ENCODE assay signal across 24 mouse cellular contexts in the genomic region with DNA sequence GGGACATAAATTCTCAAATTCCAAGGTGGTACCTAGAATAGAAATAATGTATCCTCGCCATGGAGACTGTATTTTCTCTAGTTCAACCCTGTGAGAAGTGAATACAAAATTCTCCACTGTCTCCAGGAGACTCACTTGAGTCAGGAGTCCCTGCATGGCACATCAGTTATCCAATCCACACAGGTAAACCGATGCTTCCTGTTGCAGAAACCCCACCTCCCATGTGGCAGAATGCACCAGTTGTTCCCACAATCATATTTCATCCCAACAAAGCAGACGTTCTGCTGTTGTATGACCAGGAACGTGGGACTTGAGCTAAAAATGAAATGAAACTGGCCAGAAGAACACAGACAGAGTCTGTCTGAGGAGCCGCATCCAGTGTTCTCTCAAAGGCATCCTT. TPM values are rescaled to one million over a fixed set of nuclear protein-coding genes. Genes with fewer than 3 reads are reported as not detected.
DNase-seq lines count a peak whose midpoint lies in the region; ATAC-seq and TF ChIP-seq lines count a peak whose summit lies in the region.
"Had no signal": no experiment of that assay in that cellular context is flagged by ENCODE, and none has a peak within 500 bp of the region (broad histone marks: within the 10 kb centered on the region; RNA-seq: fewer than 3 reads in every experiment).

No protein-coding gene starts in this region.

- no peaks in the 10 kb centered on the region for H3K9me3 ChIP-seq in megakaryocyte, embryonic 14.5 days
- H3K9me3 ChIP-seq: embryonic facial prominence, embryonic 15.5 days; forebrain, embryonic 10.5 days; heart, embryonic 15.5 days; hindbrain, embryonic 10.5 days; hindbrain, embryonic 15.5 days had no signal

- H3K36me3 ChIP-seq in megakaryocyte, embryonic 14.5 days (replicated peaks; ENCODE audit: low read length) = no peaks in the 10 kb centered on the region
- H3K36me3 ChIP-seq: embryonic facial prominence, embryonic 15.5 days; forebrain, embryonic 10.5 days; heart, embryonic 15.5 days; hindbrain, embryonic 10.5 days; hindbrain, embryonic 15.5 days had no signal

- no peak for TF ChIP-seq POLR2A in cortical plate, adult 2 months (IDR thresholded peaks at IDR 0.05; ENCODE audit: extremely low read depth, insufficient read depth, low read length)

- intact Hi-C loops in left cerebral cortex, postnatal 36 days (cut with DNase I) = no loop called here

- H3K27me3 ChIP-seq in megakaryocyte, embryonic 14.5 days (replicated peaks) = peaks cover 41% of the 10 kb centered on the region
- H3K27me3 ChIP-seq: CH12.LX, Patski had no signal

- no peak overlapping the region for H3K27ac ChIP-seq in cortical plate, adult 2 months (ENCODE audit: insufficient read depth, low read length)
- H3K27ac ChIP-seq: embryonic facial prominence, embryonic 15.5 days; forebrain, embryonic 10.5 days; heart, adult 2 months; heart, embryonic 15.5 days; hindbrain, embryonic 10.5 days; hindbrain, embryonic 15.5 days had no signal

- H3K4me1 ChIP-seq in megakaryocyte, embryonic 14.5 days = peaks cover 41% of the 10 kb centered on the region
- H3K4me1 ChIP-seq in cortical plate, adult 2 months (ENCODE audit: control insufficient read depth, insufficient read depth, low read length) = peaks cover 1% of the 10 kb centered on the region; the same call in 1 of the 2 replicates

- no peak for TF ChIP-seq CTCF in cortical plate, adult 2 months (IDR thresholded peaks at IDR 0.05; ENCODE audit: extremely low read depth, insufficient read depth, low read length)

- peak overlapping the region; percentile 7 for H3K4me3 ChIP-seq in megakaryocyte, embryonic 14.5 days (replicated peaks)
- peak overlapping the region; percentile 8; the same call in 1 of the 2 replicates for H3K4me3 ChIP-seq in cortical plate, adult 2 months (ENCODE audit: insufficient read depth, low read length)
- H3K4me3 ChIP-seq: embryonic facial prominence, embryonic 15.5 days; erythroblast, embryonic 14.5 days; forebrain, embryonic 10.5 days; heart, adult 2 months; heart, embryonic 15.5 days; hindbrain, embryonic 10.5 days; hindbrain, embryonic 15.5 days had no signal

- ATAC-seq in megakaryocyte, adult 5-6 weeks (ENCODE audit: poor library complexity, severe bottlenecking) = no peak
- ATAC-seq: forebrain, embryonic 14.5 days; Patski had no signal

- peak; percentile 6 to 9 for DNase-seq in layer of hippocampus, postnatal 25 days (ENCODE audit: extremely low spot score in 1 of 2, low spot score in 1 of 2)
- DNase-seq in layer of hippocampus, adult 11-12 months (ENCODE audit: low spot score) = no peak
- DNase-seq in left cerebral cortex, postnatal 36 days (ENCODE audit: low spot score in 2 of 2) = peak; percentile 9 to 22
- no peak for DNase-seq in urinary bladder, adult 18-20 months (ENCODE audit: low spot score in 2 of 2)
- DNase-seq: adrenal gland, adult 2 months; adrenal gland, postnatal 25 days; cerebellum, adult 2 months; cerebellum, postnatal 10 days; embryo, embryonic 11 days; gastrocnemius, postnatal 10 days; heart, adult 2 months had no signal

RNA-seq across cellular contexts. Expression of a gene that starts 5.3 kb away (rescaled TPM):
- 100 to 1,000 TPM; 123 to 146 TPM for total RNA-seq in layer of hippocampus, postnatal 25 days (2021)
- 1,630 and 2,601 TPM in 2 replicates for polyA plus RNA-seq in megakaryocyte, embryonic 14.5 days (2012; ENCODE audit: insufficient read depth, low replicate concordance)
- not detected in 2 replicates for total RNA-seq in megakaryocyte, adult 5-6 weeks (2015)
- total RNA-seq in megakaryocyte, adult 5-6 weeks (2017) = not detected in 2 replicates
- 658 and 696 TPM in 2 replicates for polyA plus RNA-seq in cortical plate, adult 2 months (2012; rRNA removed)
- total RNA-seq in left cerebral cortex, postnatal 36 days (2021) = 100 to 1,000 TPM; 201 to 244 TPM
- total RNA-seq: CH12.LX; gastrocnemius, postnatal 10 days; heart, adult 2 months; heart, postnatal 25 days had no signal
- polyA plus RNA-seq: Patski had no signal

Comparison
In these comparisons a context has a peak if more than half of its experiments do, and no peak if none do; other contexts are left out.
1. DNase-seq: peak in layer of hippocampus, postnatal 25 days (2 of 2) and left cerebral cortex, postnatal 36 days (2 of 2); none in layer of hippocampus, adult 11-12 months (single experiment) and urinary bladder, adult 18-20 months (0 of 2).
2. RNA of a gene that starts 5.3 kb away (total RNA-seq): 201 to 244 TPM in left cerebral cortex, postnatal 36 days and 123 to 146 TPM in layer of hippocampus, postnatal 25 days; not detected in megakaryocyte, adult 5-6 weeks; every median in the first group is over 100 times any median in the second.